Mouse (Mus musculus): ENCODE measurements around the gene Phyhipl. TPM values are rescaled to one million over a fixed set of nuclear protein-coding genes. Genes with fewer than 3 reads are reported as not detected.

Phyhipl gene
- total RNA-seq, 2 experiments from 2014 or later: 4.3 to 5.1 TPM

- DNase-seq (ENCODE audit: low spot score in 2 of 2): peak in 1 of 2 experiments; percentile 11
Measured at GRCm38 (mm10) chr10:70535401-70535800, 120.4 kb downstream of the Phyhipl start.

DNA sequence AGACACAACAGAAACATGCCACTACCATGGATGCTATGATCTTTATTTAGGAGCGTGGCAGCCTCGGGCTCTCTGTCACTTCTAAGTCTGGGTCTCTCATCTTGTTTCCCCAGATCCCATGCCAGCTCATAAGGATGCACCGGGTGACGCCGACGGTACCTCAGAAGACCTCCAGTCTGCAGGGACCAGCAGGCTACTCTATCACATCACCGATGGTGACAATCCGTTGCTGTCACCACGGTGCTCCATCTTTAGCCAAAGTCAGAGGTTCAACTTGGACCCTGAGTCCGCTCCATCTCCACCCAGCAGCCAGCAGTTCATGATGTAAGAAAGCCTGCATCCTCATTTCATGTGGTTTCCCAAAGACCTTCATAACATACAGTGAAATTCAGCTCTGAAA, 121.2 kb downstream of the Phyhipl start:
- DNase-seq (ENCODE audit: low spot score in 2 of 2): peak in 1 of 2 experiments; percentile 8

DNA sequence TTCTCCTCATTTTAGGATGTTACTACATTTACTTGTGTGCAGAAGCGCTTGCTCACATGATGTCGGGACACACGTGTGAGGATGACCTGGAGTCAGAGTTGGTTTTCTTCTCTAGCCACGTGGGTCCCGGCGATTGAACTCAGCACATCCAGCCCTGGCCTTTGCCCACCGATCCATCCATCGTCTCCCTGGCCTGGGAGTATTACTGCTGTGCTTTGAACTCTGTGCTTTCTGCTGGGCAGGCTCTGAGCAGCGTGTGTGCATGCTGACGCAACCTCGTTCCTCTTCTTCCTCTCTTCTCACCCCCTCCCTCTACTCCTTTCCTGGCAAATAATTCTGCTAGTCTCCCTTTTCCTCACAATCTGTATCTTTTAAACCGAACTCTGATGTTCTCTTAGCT, 121.8 kb downstream of the Phyhipl start:
- DNase-seq (ENCODE audit: low spot score in 2 of 2): peak in 1 of 2 experiments; percentile 15

GRCm38 (mm10) chr10:70533301-70533781, 122.4 kb downstream of the Phyhipl start:
- DNase-seq (ENCODE audit: low spot score in 2 of 2): peak in 1 of 2 experiments; percentile 16

GRCm38 (mm10) chr10:70532249-70532648, 123.5 kb downstream of the Phyhipl start:
- DNase-seq (ENCODE audit: low spot score in 2 of 2): peak in 1 of 2 experiments; percentile 11

DNA sequence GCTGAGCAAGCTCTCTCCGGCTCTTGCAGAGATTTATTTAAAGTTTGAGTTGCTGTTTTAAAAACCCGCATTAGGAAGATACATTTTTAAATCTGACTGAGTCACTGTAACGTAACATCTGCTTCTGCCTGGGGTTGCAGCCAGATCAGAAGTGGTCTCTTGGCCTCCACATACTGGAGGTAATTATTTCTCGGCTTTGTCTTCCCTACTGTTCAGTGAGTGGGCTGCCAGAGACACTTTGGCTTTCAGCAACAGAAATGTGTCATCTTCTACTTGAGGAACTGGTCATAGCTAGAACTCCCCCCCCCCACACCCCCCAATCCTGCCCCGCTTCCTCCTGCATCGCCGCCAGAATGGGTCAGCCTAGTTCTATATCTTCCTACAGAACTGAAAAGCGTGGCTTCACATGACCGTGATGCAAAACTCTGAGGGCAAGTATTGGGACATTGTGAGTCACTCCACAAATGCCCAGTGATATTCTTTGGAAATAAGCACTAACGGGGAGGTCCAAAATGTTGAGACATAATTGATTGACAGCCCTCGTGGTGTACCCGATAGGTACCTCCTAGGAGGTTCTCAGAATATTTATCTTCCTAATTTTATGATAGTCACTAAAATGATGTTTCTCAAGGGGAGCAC, 125.5 kb downstream of the Phyhipl start:
- DNase-seq (ENCODE audit: low spot score in 2 of 2): peak in 1 of 2 experiments; percentile 19

DNA sequence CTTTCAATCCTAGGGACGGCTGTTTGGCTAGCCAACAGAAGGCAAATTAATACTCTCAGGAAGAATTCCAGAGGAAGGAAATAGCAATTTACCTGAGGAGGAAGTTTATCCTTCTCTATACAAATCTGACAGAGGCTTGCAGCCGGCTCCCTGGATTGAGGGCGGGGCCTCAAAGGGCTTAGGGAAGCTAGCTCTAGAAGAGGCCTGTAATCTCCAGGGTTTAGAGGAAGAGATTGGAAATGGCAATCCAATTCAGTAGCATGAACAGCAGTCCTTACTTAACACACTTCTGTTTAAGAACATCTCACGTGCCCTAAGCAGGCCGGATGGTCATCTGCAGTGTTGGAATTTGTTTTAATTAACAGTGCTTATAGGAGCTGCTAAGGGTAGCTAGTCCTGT, 134.4 kb downstream of the Phyhipl start:
- DNase-seq (ENCODE audit: low spot score in 2 of 2): peak in 1 of 2 experiments; percentile 15

- peak in 1 of 2 experiments; percentile 26 for DNase-seq (ENCODE audit: low spot score in 2 of 2)
Measured at GRCm38 (mm10) chr10:70520143-70521131, 135.3 kb downstream of the Phyhipl start.

GRCm38 (mm10) chr10:70519640-70520099, 136.1 kb downstream of the Phyhipl start:
- peak; percentile 22 to 29 for DNase-seq (ENCODE audit: low spot score in 2 of 2)

DNA sequence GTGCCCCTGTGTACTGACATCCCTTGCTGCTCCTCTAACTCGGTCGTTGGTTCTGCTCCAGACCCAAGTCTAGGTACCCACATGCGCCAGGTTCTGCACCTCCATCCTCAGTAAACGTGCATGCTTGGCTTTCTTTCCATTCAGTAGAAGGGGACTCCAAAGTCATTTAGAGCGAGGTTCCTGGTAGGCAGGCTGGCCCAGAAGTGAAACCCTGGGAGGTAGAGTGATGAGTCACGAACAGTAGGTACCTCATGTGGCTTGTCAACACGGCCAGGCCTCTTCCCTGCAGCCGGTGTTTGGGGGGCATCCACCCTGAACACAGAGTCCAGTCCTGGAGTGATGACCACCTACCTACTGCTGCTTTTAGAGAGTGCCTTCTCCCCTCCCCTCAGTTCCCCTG, 139.1 kb downstream of the Phyhipl start:
- no peak for DNase-seq (ENCODE audit: low spot score in 2 of 2)

DNA sequence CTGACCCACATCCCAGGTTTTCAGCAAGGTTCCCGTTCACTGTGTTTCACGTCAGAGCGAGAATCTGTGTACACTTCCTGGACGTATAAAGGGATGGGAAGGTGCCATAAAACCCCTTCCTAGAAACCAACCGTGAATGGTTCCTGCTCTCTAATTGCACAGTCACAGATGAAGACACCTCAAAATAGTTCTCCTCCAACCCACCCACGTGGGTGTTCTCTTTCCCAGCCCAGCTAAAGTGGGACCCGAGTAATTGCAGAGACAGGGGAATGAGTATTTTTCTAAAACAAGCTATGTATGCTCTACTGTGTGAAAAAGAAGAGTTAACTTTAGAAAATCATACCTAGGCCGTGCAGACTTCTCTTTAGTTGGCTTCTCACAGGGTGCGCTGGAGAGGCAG, 140.9 kb downstream of the Phyhipl start:
- DNase-seq (ENCODE audit: low spot score in 2 of 2): peak in 1 of 2 experiments; percentile 10

DNA sequence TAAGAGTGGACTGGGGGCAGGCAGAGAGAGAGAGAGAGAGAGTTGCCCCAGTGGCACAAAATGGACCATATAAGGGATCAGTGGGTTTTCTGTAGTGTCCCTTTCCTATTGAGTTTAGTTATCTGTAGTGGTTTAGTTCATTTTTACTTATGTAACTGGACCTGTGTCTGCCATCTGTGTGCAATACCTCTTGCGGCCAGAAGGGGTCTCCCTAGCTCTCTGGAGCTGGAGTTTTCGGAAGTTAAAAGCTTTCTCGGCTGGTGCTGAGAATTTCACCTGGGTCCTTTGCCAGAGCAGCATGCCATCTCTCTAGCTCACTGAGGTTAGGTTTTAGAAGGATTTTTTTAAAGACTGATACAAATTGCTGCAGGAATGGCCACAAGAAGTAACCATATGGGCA, 147.9 kb downstream of the Phyhipl start:
- DNase-seq (ENCODE audit: low spot score in 2 of 2): peak in 1 of 2 experiments; percentile 22

Other genes with a start within 250 kb of the Phyhipl start
- gene Fam13c, start 215.5 kb downstream of the Phyhipl start, total RNA-seq (2021): 10 to 100 TPM; 14.4 to 23.0 TPM